Mouse (Mus musculus): ENCODE data around the gene Zfp956.

Zfp956 gene

GRCm38 (mm10) chr6:47995661-47996060 lies 42.5 kb downstream of the Zfp956 start:
- no peaks in the 10 kb centered on the region for H3K4me1 ChIP-seq (replicated peaks; ENCODE audit: low read depth, low read length)
- TF ChIP-seq NANOG (IDR thresholded peaks at IDR 0.05; ENCODE audit: borderline replicate concordance, low read length) (no peak), POU5F1 (IDR thresholded peaks at IDR 0.05; ENCODE audit: borderline replicate concordance, low read length) (no peak), CTCF (conservative IDR thresholded peaks at IDR 0.05; ENCODE audit: low read length) (no peak)
- peaks cover 9% of the 10 kb centered on the region; the same call in 1 of the 2 replicates for H3K27me3 ChIP-seq (ENCODE audit: insufficient read depth, low read length)
- H3K4me3 ChIP-seq (replicated peaks; ENCODE audit: low read length), result no peak overlapping the region
- no peaks in the 10 kb centered on the region for H3K36me3 ChIP-seq (ENCODE audit: insufficient read depth, low read length)
- 0 out of 2 replicates have a peak, but pooled peaks cover 12% of the 10 kb centered on the region for H3K9me3 ChIP-seq (ENCODE audit: low read length)

GRCm38 (mm10) chr6:48010727-48011126 lies 57.5 kb downstream of the Zfp956 start:
- TF ChIP-seq POU5F1 (IDR thresholded peaks at IDR 0.05; ENCODE audit: borderline replicate concordance, low read length) (no peak), NANOG (IDR thresholded peaks at IDR 0.05; ENCODE audit: borderline replicate concordance, low read length) (no peak), CTCF (conservative IDR thresholded peaks at IDR 0.05; ENCODE audit: low read length) (no peak)
- H3K27me3 ChIP-seq (ENCODE audit: insufficient read depth, low read length), result no peaks in the 10 kb centered on the region; the same call in 1 of the 2 replicates
- no peak overlapping the region for H3K4me3 ChIP-seq (replicated peaks; ENCODE audit: low read length)
- H3K4me1 ChIP-seq (replicated peaks; ENCODE audit: low read depth, low read length), result peaks cover 9% of the 10 kb centered on the region
- no peaks in the 10 kb centered on the region for H3K9me3 ChIP-seq (ENCODE audit: low read length)
- H3K36me3 ChIP-seq (ENCODE audit: insufficient read depth, low read length), result no peaks in the 10 kb centered on the region
